Mouse (Mus musculus) cortical plate, adult 2 months (tissue): ENCODE data around the gene Brdt.

ENCODE experiments used
- CTCF ChIP-seq: fragments of 200-500 bp; IDR thresholded peaks from 2 replicates; pipeline ENCODE4 v1.5.1; 2011; ENCODE audit warnings: mild to moderate bottlenecking, control low read depth, low read length; ENCODE audit not compliant: insufficient read depth; ENCODE audit errors: extremely low read depth
- POLR2A ChIP-seq: fragments of 200-500 bp; IDR thresholded peaks from 2 replicates; pipeline ENCODE4 v1.6.1; 2011; ENCODE audit warnings: mild to moderate bottlenecking, low read length, control low read depth; ENCODE audit not compliant: insufficient read depth; ENCODE audit errors: extremely low read depth

DNA sequence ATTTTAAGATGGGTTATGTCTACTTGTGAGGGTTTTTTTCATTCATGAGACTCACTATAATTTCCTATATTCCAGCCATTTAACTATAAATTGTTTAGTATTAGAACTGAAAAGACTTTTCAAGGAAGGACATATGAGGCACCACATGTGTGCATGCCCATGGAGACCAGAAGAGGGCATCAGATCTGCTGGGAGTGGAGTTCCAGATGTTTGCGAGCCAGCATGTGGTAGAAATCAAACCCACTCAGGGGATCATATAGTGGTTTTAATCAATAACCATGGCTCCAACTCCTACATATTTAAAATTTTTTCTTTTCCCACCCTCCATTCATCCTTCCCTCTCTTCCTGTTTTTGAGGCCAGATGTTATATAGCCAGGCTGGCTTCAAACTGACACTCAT lies 15.3 kb downstream of the Brdt start:
- TF ChIP-seq CTCF (0 out of 2 replicates have a peak, but pooled peaks have one; percentile 18), POLR2A (no peak)
